Mouse (Mus musculus) intestine, embryonic 15.5 days (tissue): ENCODE measurements at regions not wholly inside any gene's neighbourhood (a gene's known extent, or its start where the extent isn't known, plus 50 kb on each side); places are given as distances from the start of the nearest gene placed in this dataset.
"Not testable (repeated sequence)": the region's sequence is repeated elsewhere in the genome, so short reads cannot be mapped to it uniquely, and the experiment has no call there.

Experiments
- ATAC-seq: fragments of 200-750 bp; cut with Nextera tagmentation; 2 replicates; pipeline ENCODE4 v1.8.0; 2017; ENCODE audit warnings: moderate TSS enrichment, moderate library complexity
- H3K27ac ChIP-seq: fragments of 300-500 bp; sonication (generic); 2 replicates; pipeline ENCODE4 v1.5.1; 2015; ENCODE audit warnings: mild to moderate bottlenecking, inconsistent platforms
- H3K27me3 ChIP-seq: fragments of 300-500 bp; sonication (generic); replicated peaks from 2 replicates; pipeline ENCODE4 v1.6.1; 2015; ENCODE audit warnings: inconsistent platforms
- H3K36me3 ChIP-seq: fragments of 300-500 bp; sonication (generic); 2 replicates; pipeline ENCODE4 v1.6.1; 2015; ENCODE audit warnings: inconsistent platforms
- H3K4me1 ChIP-seq: fragments of 300-500 bp; sonication (generic); replicated peaks from 2 replicates; pipeline ENCODE4 v1.6.1; 2015; ENCODE audit warnings: inconsistent platforms
- H3K4me2 ChIP-seq: fragments of 300-500 bp; sonication (generic); replicated peaks from 2 replicates; pipeline ENCODE4 v1.6.1; 2015; ENCODE audit warnings: mild to moderate bottlenecking, inconsistent platforms
- H3K4me3 ChIP-seq: fragments of 300-500 bp; sonication (generic); replicated peaks from 2 replicates; pipeline ENCODE4 v1.5.1; 2015; ENCODE audit warnings: inconsistent platforms
- H3K9ac ChIP-seq: fragments of 300-500 bp; sonication (generic); 2 replicates; pipeline ENCODE4 v1.6.1; 2015; ENCODE audit warnings: inconsistent platforms
- H3K9me3 ChIP-seq: fragments of 300-500 bp; sonication (generic); 2 replicates; pipeline ENCODE4 v1.6.1; 2016; ENCODE audit warnings: inconsistent platforms
- WGBS: fragments of 180-500 bp; shearing (Covaris S2); methylation state at CpG from one replicate; pipeline ENCODE4 v1.1.7; 2015; 5-methylcytosine and 5-hydroxymethylcytosine counted together

- WGBS = 46% methylated on average over 2 of the region's 2 CpGs
- Histone ChIP-seq H3K4me1 (no peaks in the 10 kb centered on the region), H3K4me2 (no peak overlapping the region), H3K36me3 (no peaks in the 10 kb centered on the region), H3K9me3 (no peaks in the 10 kb centered on the region), H3K27me3 (no peaks in the 10 kb centered on the region), H3K9ac (no peak overlapping the region), H3K27ac (no peak overlapping the region), H3K4me3 (no peak overlapping the region)
- ATAC-seq = no peak
These were observed 1468.2 kb downstream of the Zfp704 start for GRCm38 (mm10) chr3:8141664-8142084.

GRCm38 (mm10) chr3:8123641-8124040 is 1486.2 kb downstream of the Zfp704 start:
- WGBS = 62% methylated on average over 1 of the region's 1 CpGs
- not testable (repeated sequence) for ATAC-seq, H3K4me2 ChIP-seq, H3K36me3 ChIP-seq, H3K9ac ChIP-seq, H3K9me3 ChIP-seq, H3K27ac ChIP-seq, H3K4me3 ChIP-seq, H3K27me3 ChIP-seq, H3K4me1 ChIP-seq

GRCm38 (mm10) chr3:8123141-8123540 is 1486.7 kb downstream of the Zfp704 start:
- Histone ChIP-seq H3K9me3 (no peaks in the 10 kb centered on the region), H3K27ac (no peak overlapping the region), H3K9ac (no peak overlapping the region), H3K36me3 (no peaks in the 10 kb centered on the region), H3K27me3 (no peaks in the 10 kb centered on the region), H3K4me1 (no peaks in the 10 kb centered on the region), H3K4me2 (no peak overlapping the region), H3K4me3 (no peak overlapping the region)
- ATAC-seq = no peak
- 59% methylated on average over 3 of the region's 3 CpGs for WGBS

GRCm38 (mm10) chr3:8098291-8098690 is 1478.0 kb upstream of the 1700008P02Rik start:
- H3K9ac ChIP-seq = no peak overlapping the region
- H3K27ac ChIP-seq = no peak overlapping the region
- no peaks in the 10 kb centered on the region for H3K27me3 ChIP-seq
- no peak overlapping the region for H3K4me3 ChIP-seq
- 76% methylated on average over 1 of the region's 1 CpGs for WGBS
- no peak overlapping the region for H3K4me2 ChIP-seq
- no peaks in the 10 kb centered on the region for H3K36me3 ChIP-seq
- H3K9me3 ChIP-seq = no peaks in the 10 kb centered on the region
- no peak for ATAC-seq
- H3K4me1 ChIP-seq = no peaks in the 10 kb centered on the region

- Histone ChIP-seq H3K36me3 (no peaks in the 10 kb centered on the region), H3K9me3 (no peaks in the 10 kb centered on the region), H3K4me3 (no peak overlapping the region), H3K27me3 (no peaks in the 10 kb centered on the region), H3K4me2 (no peak overlapping the region), H3K27ac (no peak overlapping the region), H3K4me1 (no peaks in the 10 kb centered on the region), H3K9ac (no peak overlapping the region)
- 55% methylated on average over 2 of the region's 2 CpGs for WGBS
- no peak for ATAC-seq
These were observed 1464.5 kb upstream of the 1700008P02Rik start for GRCm38 (mm10) chr3:8084749-8085148.

GRCm38 (mm10) chr3:8053711-8054110 is 1433.5 kb upstream of the 1700008P02Rik start:
- Histone ChIP-seq H3K27ac (no peak overlapping the region), H3K27me3 (no peaks in the 10 kb centered on the region), H3K9ac (no peak overlapping the region), H3K4me2 (no peak overlapping the region), H3K9me3 (no peaks in the 10 kb centered on the region), H3K36me3 (no peaks in the 10 kb centered on the region), H3K4me3 (no peak overlapping the region), H3K4me1 (no peaks in the 10 kb centered on the region)
- no peak for ATAC-seq

- no peaks in the 10 kb centered on the region for H3K4me1 ChIP-seq
- no peak overlapping the region for H3K27ac ChIP-seq
- no peak overlapping the region for H3K4me3 ChIP-seq
- H3K9ac ChIP-seq = no peak overlapping the region
- H3K36me3 ChIP-seq = no peaks in the 10 kb centered on the region
- H3K27me3 ChIP-seq = no peaks in the 10 kb centered on the region
- 83% methylated on average over 4 of the region's 4 CpGs for WGBS
- no peak overlapping the region for H3K4me2 ChIP-seq
- H3K9me3 ChIP-seq = no peaks in the 10 kb centered on the region
- ATAC-seq = no peak
These were observed 1430.9 kb upstream of the 1700008P02Rik start for GRCm38 (mm10) chr3:8051167-8051566.

GRCm38 (mm10) chr3:8049706-8050105 is 1429.5 kb upstream of the 1700008P02Rik start:
- H3K27ac ChIP-seq = no peak overlapping the region
- WGBS = 71% methylated on average over 1 of the region's 1 CpGs
- H3K4me2 ChIP-seq = no peak overlapping the region
- no peaks in the 10 kb centered on the region for H3K4me1 ChIP-seq
- H3K9ac ChIP-seq = no peak overlapping the region
- H3K4me3 ChIP-seq = no peak overlapping the region
- ATAC-seq = no peak
- H3K27me3 ChIP-seq = no peaks in the 10 kb centered on the region
- no peaks in the 10 kb centered on the region for H3K36me3 ChIP-seq
- H3K9me3 ChIP-seq = no peaks in the 10 kb centered on the region

GRCm38 (mm10) chr3:8046348-8046747 is 1426.1 kb upstream of the 1700008P02Rik start:
- WGBS = 58% methylated on average over 3 of the region's 3 CpGs
- no peak for ATAC-seq

GRCm38 (mm10) chr3:8036697-8037096 is 1416.5 kb upstream of the 1700008P02Rik start:
- Histone ChIP-seq H3K27me3 (no peaks in the 10 kb centered on the region), H3K27ac (no peak overlapping the region), H3K9ac (no peak overlapping the region), H3K4me1 (no peaks in the 10 kb centered on the region), H3K4me3 (no peak overlapping the region), H3K36me3 (no peaks in the 10 kb centered on the region), H3K4me2 (no peak overlapping the region), H3K9me3 (no peaks in the 10 kb centered on the region)
- ATAC-seq = no peak
- WGBS = 75% methylated on average over 1 of the region's 1 CpGs

More at GRCm38 (mm10) chr3:8046348-8046747, 1426.1 kb upstream of the 1700008P02Rik start:
- Histone ChIP-seq H3K36me3 (no peaks in the 10 kb centered on the region), H3K27ac (no peak overlapping the region), H3K4me3 (no peak overlapping the region), H3K4me2 (no peak overlapping the region), H3K4me1 (no peaks in the 10 kb centered on the region), H3K9ac (no peak overlapping the region), H3K27me3 (no peaks in the 10 kb centered on the region), H3K9me3 (no peaks in the 10 kb centered on the region)

- no peaks in the 10 kb centered on the region for H3K4me1 ChIP-seq
- WGBS = 78% methylated on average over 14 of the region's 14 CpGs
- no peak for ATAC-seq
- no peaks in the 10 kb centered on the region for H3K36me3 ChIP-seq
- no peak overlapping the region for H3K9ac ChIP-seq
- no peak overlapping the region for H3K27ac ChIP-seq
- H3K4me2 ChIP-seq = no peak overlapping the region
- no peaks in the 10 kb centered on the region for H3K9me3 ChIP-seq
- no peak overlapping the region for H3K4me3 ChIP-seq
- no peaks in the 10 kb centered on the region for H3K27me3 ChIP-seq
These were observed 1415.0 kb upstream of the 1700008P02Rik start for GRCm38 (mm10) chr3:8035091-8035729.

GRCm38 (mm10) chr3:8026325-8027017 is 1406.2 kb upstream of the 1700008P02Rik start:
- 67% methylated on average over 4 of the region's 4 CpGs for WGBS
- ATAC-seq = no peak

GRCm38 (mm10) chr3:8022654-8023053 is 1402.4 kb upstream of the 1700008P02Rik start:
- Histone ChIP-seq H3K4me2 (no peak overlapping the region), H3K9ac (no peak overlapping the region), H3K9me3 (no peaks in the 10 kb centered on the region), H3K4me1 (no peaks in the 10 kb centered on the region), H3K27ac (no peak overlapping the region), H3K4me3 (no peak overlapping the region), H3K36me3 (no peaks in the 10 kb centered on the region), H3K27me3 (no peaks in the 10 kb centered on the region)
- no peak for ATAC-seq
- WGBS = 83% methylated on average over 10 of the region's 10 CpGs

More at GRCm38 (mm10) chr3:8026325-8027017, 1406.2 kb upstream of the 1700008P02Rik start:
- Histone ChIP-seq H3K4me3 (no peak overlapping the region), H3K36me3 (no peaks in the 10 kb centered on the region), H3K4me1 (no peaks in the 10 kb centered on the region), H3K9me3 (no peaks in the 10 kb centered on the region), H3K9ac (no peak overlapping the region), H3K27ac (no peak overlapping the region), H3K27me3 (no peaks in the 10 kb centered on the region), H3K4me2 (no peak overlapping the region)
